Mouse (Mus musculus) E14TG2a.4 (cell line): Measurements from ENCODE around the gene Tgoln1.

Experiments used
- CTCF ChIP-seq: conservative IDR thresholded peaks from 2 replicates; pipeline ENCODE4 v1.5.1; 2014; ENCODE audit warnings: low read length
- NANOG ChIP-seq: IDR thresholded peaks from 2 replicates; pipeline ENCODE4 v1.6.1; 2014; ENCODE audit warnings: borderline replicate concordance, low read length, mixed read lengths

GRCm38 (mm10) chr6:72576041-72576440 is 40.8 kb downstream of the Tgoln1 start:
- no peak for TF ChIP-seq CTCF
- TF ChIP-seq NANOG = no peak
